Mouse (Mus musculus) intestine, postnatal 0 days (tissue): Measurements from ENCODE around the gene Gm49325. TPM values are rescaled to one million over a fixed set of nuclear protein-coding genes. Genes with fewer than 3 reads are reported as not detected.
A peak's percentile ranks its signal among the peaks of the same experiment; 100 is the strongest.

Experiments used
- ATAC-seq: fragments of 200-750 bp; cut with Nextera tagmentation; 2 replicates; pipeline ENCODE4 v1.8.0; 2017; ENCODE audit warnings: mild to moderate bottlenecking, moderate TSS enrichment, moderate library complexity
- H3K27ac ChIP-seq: fragments of 300-500 bp; sonication (generic); 2 replicates; pipeline ENCODE4 v1.5.1; 2014; ENCODE audit warnings: mild to moderate bottlenecking, low read depth, low read length, moderate library complexity
- H3K27me3 ChIP-seq: fragments of 300-500 bp; sonication (generic); replicated peaks from 2 replicates; pipeline ENCODE4 v1.6.1; 2014; ENCODE audit warnings: low read length, mixed read lengths; ENCODE audit not compliant: control insufficient read depth, insufficient read depth
- H3K36me3 ChIP-seq: fragments of 300-500 bp; sonication (generic); 2 replicates; pipeline ENCODE4 v1.6.1; 2014; ENCODE audit warnings: mild to moderate bottlenecking, moderate library complexity; ENCODE audit not compliant: control insufficient read depth, insufficient read depth
- H3K4me1 ChIP-seq: fragments of 300-500 bp; sonication (generic); replicated peaks from 2 replicates; pipeline ENCODE4 v1.6.1; 2014; ENCODE audit warnings: antibody characterized with exemption, low read length, mixed read lengths; ENCODE audit not compliant: control insufficient read depth, insufficient read depth
- H3K4me2 ChIP-seq: fragments of 300-500 bp; sonication (generic); replicated peaks from 2 replicates; pipeline ENCODE4 v1.6.1; 2014; ENCODE audit warnings: low read depth, mild to moderate bottlenecking, moderate library complexity
- H3K4me3 ChIP-seq: fragments of 300-500 bp; sonication (generic); 2 replicates; pipeline ENCODE4 v1.5.1; 2014; ENCODE audit warnings: low read depth, low read length
- H3K9ac ChIP-seq: fragments of 300-500 bp; sonication (generic); 2 replicates; pipeline ENCODE4 v1.6.1; 2014; ENCODE audit warnings: mild to moderate bottlenecking, low read depth, low read length
- H3K9me3 ChIP-seq: fragments of 300-500 bp; sonication (generic); 2 replicates; pipeline ENCODE4 v1.6.1; 2016; ENCODE audit warnings: mixed run types; ENCODE audit not compliant: control insufficient read depth
- CTCF ChIP-seq: sonication (generic); IDR thresholded peaks from 2 replicates; pipeline ENCODE4 v1.5.1; 2016; ENCODE audit warnings: low read depth, mild to moderate bottlenecking, control low read depth, antibody characterized with exemption, moderate library complexity
- WGBS: fragments of 180-500 bp; shearing (Covaris S2); extraction: QIAGEN DNeasy Blood & Tissue Kit; methylation state at CpG from one replicate; pipeline ENCODE4 v1.1.7; 2014; 5-methylcytosine and 5-hydroxymethylcytosine counted together
- polyA plus RNA-seq: library from polyadenylated mRNA; unstranded; fragments of >200 nt; fragmentation: Nextera tagmentation; extraction: Ambion mirVana; gene quantifications from 2 replicates; pipeline ENCODE4 v1.2.1, GENCODE M21; 2015

Gm49325 gene
- polyA plus RNA-seq, 1 experiment from 2014 or later: 18.9 TPM

GRCm38 (mm10) chr10:77591546-77591945 lies 14.5 kb upstream of the Gm49325 start:
- no peak overlapping the region for H3K4me3 ChIP-seq
- H3K4me1 ChIP-seq: peaks cover 13% of the 10 kb centered on the region
- H3K4me2 ChIP-seq: no peak overlapping the region
- no peak overlapping the region for H3K27ac ChIP-seq
- no peaks in the 10 kb centered on the region for H3K27me3 ChIP-seq
- no peaks in the 10 kb centered on the region for H3K9me3 ChIP-seq
- no peak overlapping the region for H3K9ac ChIP-seq
- no peak for TF ChIP-seq CTCF
- 77% methylated on average over 6 of the region's 6 CpGs for WGBS
- ATAC-seq: no peak
- peaks cover 84% of the 10 kb centered on the region for H3K36me3 ChIP-seq

GRCm38 (mm10) chr10:77596060-77596459 lies 9.9 kb upstream of the Gm49325 start:
- H3K4me2 ChIP-seq: no peak overlapping the region
- no peaks in the 10 kb centered on the region for H3K4me1 ChIP-seq
- no peaks in the 10 kb centered on the region for H3K27me3 ChIP-seq
- H3K9ac ChIP-seq: no peak overlapping the region
- no peak for ATAC-seq
- no peak overlapping the region for H3K4me3 ChIP-seq
- no peak for TF ChIP-seq CTCF
- no peaks in the 10 kb centered on the region for H3K9me3 ChIP-seq
- 92% methylated on average over 2 of the region's 2 CpGs for WGBS
- H3K27ac ChIP-seq: no peak overlapping the region
- H3K36me3 ChIP-seq: peaks cover 76% of the 10 kb centered on the region

- no peaks in the 10 kb centered on the region for H3K27me3 ChIP-seq
- H3K4me1 ChIP-seq: no peaks in the 10 kb centered on the region
- no peak overlapping the region for H3K4me2 ChIP-seq
- TF ChIP-seq CTCF: no peak
- H3K9ac ChIP-seq: no peak overlapping the region
- WGBS: 66% methylated on average over 4 of the region's 4 CpGs
- H3K4me3 ChIP-seq: no peak overlapping the region
- H3K36me3 ChIP-seq: peaks cover 14% of the 10 kb centered on the region
- ATAC-seq: no peak
- no peak overlapping the region for H3K27ac ChIP-seq
- H3K9me3 ChIP-seq: no peaks in the 10 kb centered on the region
Measured at GRCm38 (mm10) chr10:77603021-77603420, 3.0 kb upstream of the Gm49325 start.

GRCm38 (mm10) chr10:77604111-77604510 lies 1.9 kb upstream of the Gm49325 start:
- peak; percentile 60 for TF ChIP-seq CTCF
- no peaks in the 10 kb centered on the region for H3K27me3 ChIP-seq
- H3K4me2 ChIP-seq: no peak overlapping the region
- no peak overlapping the region for H3K9ac ChIP-seq
- no peak overlapping the region for H3K27ac ChIP-seq
- H3K4me3 ChIP-seq: no peak overlapping the region
- WGBS: 93% methylated on average over 6 of the region's 6 CpGs
- no peak for ATAC-seq
- H3K4me1 ChIP-seq: no peaks in the 10 kb centered on the region
- H3K9me3 ChIP-seq: no peaks in the 10 kb centered on the region
- peaks cover 3% of the 10 kb centered on the region; the same call in 1 of the 2 replicates for H3K36me3 ChIP-seq

- Histone ChIP-seq H3K4me1 (no peaks in the 10 kb centered on the region), H3K9ac (no peak overlapping the region), H3K27ac (no peak overlapping the region), H3K27me3 (no peaks in the 10 kb centered on the region), H3K4me3 (no peak overlapping the region), H3K4me2 (no peak overlapping the region), H3K36me3 (peaks cover 4% of the 10 kb centered on the region), H3K9me3 (no peaks in the 10 kb centered on the region)
- no peak for ATAC-seq
- no peak for TF ChIP-seq CTCF
- 61% methylated on average over 5 of the region's 5 CpGs for WGBS
Measured at GRCm38 (mm10) chr10:77604958-77605357, 1.0 kb upstream of the Gm49325 start.

GRCm38 (mm10) chr10:77605368-77605767 lies 629 bp upstream of the Gm49325 start:
- H3K4me2 ChIP-seq: peak overlapping the region; percentile 70
- H3K4me1 ChIP-seq: no peaks in the 10 kb centered on the region
- peaks cover 8% of the 10 kb centered on the region for H3K36me3 ChIP-seq
- TF ChIP-seq CTCF: peak; percentile 82
- H3K4me3 ChIP-seq: peak overlapping the region; percentile 69; the same call in 1 of the 2 replicates
- H3K27me3 ChIP-seq: no peaks in the 10 kb centered on the region
- H3K9ac ChIP-seq: peak overlapping the region; percentile 82
- H3K27ac ChIP-seq: peak overlapping the region; percentile 98
- H3K9me3 ChIP-seq: no peaks in the 10 kb centered on the region
- WGBS: 23% methylated on average over 1 of the region's 1 CpGs
- 0 out of 2 replicates have a peak, but pooled peaks have one; percentile 24 for ATAC-seq

GRCm38 (mm10) chr10:77606855-77607254 lies 858 bp downstream of the Gm49325 start:
- Histone ChIP-seq H3K36me3 (peaks cover 23% of the 10 kb centered on the region), H3K9me3 (no peaks in the 10 kb centered on the region), H3K4me3 (peak overlapping the region; percentile 69), H3K9ac (peak overlapping the region; percentile 82), H3K4me1 (no peaks in the 10 kb centered on the region), H3K27me3 (no peaks in the 10 kb centered on the region), H3K4me2 (peak overlapping the region; percentile 70), H3K27ac (peak overlapping the region; percentile 98)
- peak; percentile 3; the same call in 1 of the 2 replicates for ATAC-seq
- TF ChIP-seq CTCF: no peak
- WGBS: 15% methylated on average over 7 of the region's 7 CpGs
